Mouse (Mus musculus): Measurements from ENCODE around the gene Hist1h3c. TPM values are rescaled to one million over a fixed set of nuclear protein-coding genes. Genes with fewer than 3 reads are reported as not detected.

Hist1h3c gene
- total and polyA plus RNA-seq, 3 experiments = 8.6 to 759 (median 437) TPM

DNA sequence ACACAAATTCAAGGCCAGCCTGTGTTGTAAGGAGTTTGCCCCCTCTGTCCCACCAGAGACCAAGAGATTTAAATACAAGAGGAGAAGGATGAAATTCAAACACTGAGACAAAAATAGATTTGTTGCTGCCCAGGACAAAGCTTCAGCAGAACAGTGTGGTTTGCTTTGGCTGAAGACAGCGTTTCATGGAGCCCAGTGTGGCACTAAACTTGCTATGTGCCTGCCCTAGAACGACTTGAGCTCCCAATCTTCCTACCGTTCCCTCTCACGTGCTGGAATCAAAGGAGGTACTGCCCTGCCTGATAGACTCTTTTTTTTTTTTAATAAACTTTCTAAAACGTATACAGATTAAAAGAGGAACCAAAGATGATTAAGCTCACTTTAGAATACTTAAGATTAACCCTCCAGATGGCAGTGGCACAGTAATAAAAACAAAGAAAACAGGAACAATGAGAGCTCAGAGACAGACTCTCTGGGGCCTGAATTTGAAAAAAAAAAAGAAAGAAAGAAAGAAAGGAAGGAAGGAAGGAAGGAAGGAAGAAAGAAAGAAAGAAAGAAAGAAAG, 23.5 kb upstream of the Hist1h3c start:
- TF ChIP-seq GATA1 (IDR thresholded peaks at IDR 0.05; ENCODE audit: borderline replicate concordance, low read length) = no peak
- TF ChIP-seq CTCF (IDR thresholded peaks at IDR 0.05; ENCODE audit: low read depth, low read length) = no peak
- no peak for TF ChIP-seq GATA2 (IDR thresholded peaks at IDR 0.05; ENCODE audit: borderline replicate concordance, low read depth, low read length)
- no peak for TF ChIP-seq TAL1 (conservative IDR thresholded peaks at IDR 0.05; ENCODE audit: low read depth, low read length)
- TF ChIP-seq POLR2AphosphoS5 (IDR thresholded peaks at IDR 0.05; ENCODE audit: insufficient replicate concordance, low read depth, low read length) = no peak
- no peak for DNase-seq (ENCODE audit: low spot score)
- Histone ChIP-seq H3K27me3 (ENCODE audit: insufficient read depth, low read length) (peaks cover 6% of the 10 kb centered on the region; the same call in 1 of the 2 replicates), H3K9me3 (replicated peaks) (no peaks in the 10 kb centered on the region), H3K4me1 (ENCODE audit: insufficient read depth, low read depth, low read length) (peaks cover 52% of the 10 kb centered on the region), H3K36me3 (replicated peaks) (no peaks in the 10 kb centered on the region), H3K4me3 (ENCODE audit: low read depth, low read length) (peak overlapping the region; percentile 40; the same call in 1 of the 2 replicates)
- no peak for ATAC-seq (ENCODE audit: extremely low read depth, insufficient number of reproducible peaks, low FRiP score, poor library complexity, severe bottlenecking)

DNA sequence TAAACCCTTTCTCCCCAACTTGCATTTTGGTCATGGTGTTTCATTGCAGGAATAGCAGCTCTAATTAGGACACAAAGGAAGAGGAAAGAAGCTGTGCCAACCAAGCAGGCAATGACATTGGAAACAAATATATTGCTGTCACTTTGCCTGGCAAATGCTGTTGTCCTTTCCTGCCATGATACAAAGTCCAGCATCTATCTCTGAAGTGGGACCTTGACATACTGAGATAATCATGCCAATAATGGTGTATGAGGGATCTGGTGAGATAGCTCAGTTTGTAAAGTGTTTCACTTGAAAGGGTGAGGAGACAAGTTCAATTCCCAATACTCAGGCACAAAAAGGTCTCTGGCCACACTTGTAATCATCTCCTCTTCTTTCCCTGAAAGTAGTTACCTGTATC, 21.4 kb upstream of the Hist1h3c start:
- Histone ChIP-seq H3K9me3 (replicated peaks) (no peaks in the 10 kb centered on the region), H3K4me3 (ENCODE audit: low read depth, low read length) (no peak overlapping the region), H3K4me1 (ENCODE audit: insufficient read depth, low read depth, low read length) (peaks cover 60% of the 10 kb centered on the region), H3K36me3 (replicated peaks) (no peaks in the 10 kb centered on the region), H3K27me3 (ENCODE audit: insufficient read depth, low read length) (no peaks in the 10 kb centered on the region)
- no peak for ATAC-seq (ENCODE audit: extremely low read depth, insufficient number of reproducible peaks, low FRiP score, poor library complexity, severe bottlenecking)
- TF ChIP-seq GATA2 (IDR thresholded peaks at IDR 0.05; ENCODE audit: borderline replicate concordance, low read depth, low read length) (no peak), TAL1 (conservative IDR thresholded peaks at IDR 0.05; ENCODE audit: low read depth, low read length) (no peak), POLR2AphosphoS5 (IDR thresholded peaks at IDR 0.05; ENCODE audit: insufficient replicate concordance, low read depth, low read length) (no peak), CTCF (IDR thresholded peaks at IDR 0.05; ENCODE audit: low read depth, low read length) (no peak), GATA1 (IDR thresholded peaks at IDR 0.05; ENCODE audit: borderline replicate concordance, low read length) (no peak)
- no peak for DNase-seq (ENCODE audit: low spot score)

DNA sequence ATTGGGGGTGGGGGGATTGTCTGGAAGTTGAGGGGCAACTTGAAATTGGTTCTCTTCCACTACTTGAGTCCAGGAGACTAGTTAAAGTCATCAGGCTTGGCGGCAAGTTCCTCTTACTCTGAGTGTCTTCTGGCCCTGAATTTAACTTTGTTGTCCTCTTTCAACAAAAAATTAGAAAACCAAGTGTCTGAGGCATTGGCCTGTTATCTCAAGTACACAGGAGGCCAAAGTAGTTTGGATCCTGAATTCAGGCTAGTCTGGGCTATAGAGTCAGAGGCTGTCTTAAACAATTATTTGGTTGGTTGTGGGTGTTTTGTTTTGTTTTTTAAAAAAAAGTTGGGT, 19.7 kb upstream of the Hist1h3c start:
- Histone ChIP-seq H3K27me3 (ENCODE audit: insufficient read depth, low read length) (no peaks in the 10 kb centered on the region), H3K9me3 (replicated peaks) (no peaks in the 10 kb centered on the region), H3K36me3 (replicated peaks) (no peaks in the 10 kb centered on the region), H3K4me1 (ENCODE audit: insufficient read depth, low read depth, low read length) (peaks cover 60% of the 10 kb centered on the region), H3K4me3 (ENCODE audit: low read depth, low read length) (no peak overlapping the region; the same call in 1 of the 2 replicates)
- peak; percentile 98; the same call in 1 of the 2 replicates for TF ChIP-seq POLR2AphosphoS5 (IDR thresholded peaks at IDR 0.05; ENCODE audit: insufficient replicate concordance, low read depth, low read length)
- no peak for TF ChIP-seq GATA2 (IDR thresholded peaks at IDR 0.05; ENCODE audit: borderline replicate concordance, low read depth, low read length)
- DNase-seq (ENCODE audit: low spot score) (no peak), ATAC-seq (ENCODE audit: extremely low read depth, insufficient number of reproducible peaks, low FRiP score, poor library complexity, severe bottlenecking) (no peak)

DNA sequence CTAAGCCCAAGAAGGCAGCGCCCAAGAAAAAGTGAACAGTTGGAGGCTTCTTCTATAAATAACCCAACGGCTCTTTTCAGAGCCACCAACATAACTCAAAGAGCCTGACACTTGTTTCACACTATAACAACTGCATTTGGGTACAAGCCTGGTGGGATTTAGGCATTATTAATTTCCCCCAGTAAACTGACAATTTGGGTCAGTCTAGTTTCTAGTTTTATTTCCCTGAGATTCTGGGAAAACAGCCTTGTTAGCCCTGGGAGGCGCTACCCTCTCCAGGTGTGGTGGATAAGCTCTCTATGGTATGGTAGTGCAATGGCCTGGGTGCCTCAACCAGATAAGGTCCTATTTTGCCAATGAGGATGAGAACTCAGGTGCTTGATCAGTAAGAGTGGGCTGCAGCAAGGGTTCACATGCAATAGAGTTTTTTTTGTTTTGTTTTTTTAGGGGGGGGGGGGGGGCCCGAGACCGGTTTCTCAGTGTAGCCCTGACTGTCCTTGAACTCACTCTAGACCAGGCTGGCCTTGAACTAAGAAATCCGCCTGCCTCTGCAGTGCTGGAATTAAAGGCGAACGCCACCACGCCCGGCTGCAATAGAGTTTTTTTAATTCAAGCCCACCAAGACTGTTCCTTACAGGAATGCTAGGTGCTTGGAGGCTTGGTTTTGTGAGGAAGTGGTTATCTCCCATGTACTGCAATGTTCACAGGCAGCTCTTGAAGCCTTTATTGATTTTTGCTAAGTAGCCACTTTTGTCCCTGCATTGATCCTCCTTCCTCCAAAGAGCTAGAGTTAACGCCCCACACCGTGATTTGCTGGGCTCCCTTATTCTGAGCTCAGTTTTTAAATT, 19.1 kb upstream of the Hist1h3c start:
- ATAC-seq (ENCODE audit: extremely low read depth, insufficient number of reproducible peaks, low FRiP score, poor library complexity, severe bottlenecking) (no peak), DNase-seq (ENCODE audit: low spot score) (no peak)
- TF ChIP-seq GATA2 (IDR thresholded peaks at IDR 0.05; ENCODE audit: borderline replicate concordance, low read depth, low read length) = no peak
- peak; percentile 98; the same call in 1 of the 2 replicates for TF ChIP-seq POLR2AphosphoS5 (IDR thresholded peaks at IDR 0.05; ENCODE audit: insufficient replicate concordance, low read depth, low read length)
- peaks cover 60% of the 10 kb centered on the region for H3K4me1 ChIP-seq (ENCODE audit: insufficient read depth, low read depth, low read length)
- H3K4me3 ChIP-seq (ENCODE audit: low read depth, low read length) = peak overlapping the region; percentile 64; the same call in 1 of the 2 replicates
- no peaks in the 10 kb centered on the region for H3K9me3 ChIP-seq (replicated peaks)
- no peaks in the 10 kb centered on the region for H3K36me3 ChIP-seq (replicated peaks)
- no peaks in the 10 kb centered on the region for H3K27me3 ChIP-seq (ENCODE audit: insufficient read depth, low read length)

DNA sequence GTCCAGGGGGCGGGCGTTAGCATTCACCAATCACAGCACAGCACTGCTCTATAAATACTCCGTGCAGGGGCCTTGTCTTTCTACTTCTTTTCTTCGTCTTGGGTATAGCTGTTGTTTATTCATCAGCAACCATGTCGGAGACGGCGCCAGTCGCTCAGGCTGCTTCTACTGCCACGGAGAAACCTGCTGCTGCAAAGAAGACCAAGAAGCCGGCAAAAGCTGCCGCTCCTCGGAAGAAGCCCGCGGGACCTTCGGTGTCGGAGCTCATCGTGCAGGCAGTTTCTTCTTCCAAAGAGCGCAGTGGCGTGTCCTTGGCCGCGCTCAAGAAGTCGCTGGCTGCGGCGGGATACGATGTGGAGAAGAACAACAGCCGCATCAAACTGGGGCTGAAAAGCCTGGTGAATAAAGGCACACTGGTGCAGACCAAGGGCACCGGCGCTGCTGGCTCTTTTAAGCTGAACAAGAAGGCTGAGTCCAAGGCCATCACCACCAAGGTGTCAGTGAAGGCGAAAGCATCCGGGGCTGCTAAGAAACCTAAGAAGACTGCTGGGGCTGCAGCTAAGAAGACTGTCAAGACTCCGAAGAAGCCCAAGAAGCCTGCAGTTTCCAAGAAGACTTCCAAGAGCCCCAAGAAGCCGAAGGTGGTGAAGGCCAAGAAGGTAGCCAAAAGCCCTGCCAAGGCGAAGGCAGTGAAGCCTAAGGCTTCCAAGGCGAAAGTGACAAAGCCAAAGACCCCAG, 18.4 kb upstream of the Hist1h3c start, which contains the start of gene Hist1h1a:
Gene Hist1h1a, plus strand, starts transcription at position 81 of the 738 bp plus-strand sequence.
- peak within 1 kb of the TSS; percentile 64 for H3K4me3 ChIP-seq (ENCODE audit: low read depth, low read length)
- DNase-seq (ENCODE audit: low spot score) = peak; percentile 74
- TF ChIP-seq GATA2 (IDR thresholded peaks at IDR 0.05; ENCODE audit: borderline replicate concordance, low read depth, low read length) (no peak), POLR2AphosphoS5 (IDR thresholded peaks at IDR 0.05; ENCODE audit: insufficient replicate concordance, low read depth, low read length) (peak; percentile 98)
- H3K4me1 ChIP-seq (ENCODE audit: insufficient read depth, low read depth, low read length) = peaks cover 59% of the 10 kb centered on the region
- H3K27me3 ChIP-seq (ENCODE audit: insufficient read depth, low read length) = no peaks in the 10 kb centered on the region
- peak; percentile 25 for ATAC-seq (ENCODE audit: extremely low read depth, insufficient number of reproducible peaks, low FRiP score, poor library complexity, severe bottlenecking)
- no peaks in the 10 kb centered on the region for H3K36me3 ChIP-seq (replicated peaks)
- no peaks in the 10 kb centered on the region for H3K9me3 ChIP-seq (replicated peaks)

DNA sequence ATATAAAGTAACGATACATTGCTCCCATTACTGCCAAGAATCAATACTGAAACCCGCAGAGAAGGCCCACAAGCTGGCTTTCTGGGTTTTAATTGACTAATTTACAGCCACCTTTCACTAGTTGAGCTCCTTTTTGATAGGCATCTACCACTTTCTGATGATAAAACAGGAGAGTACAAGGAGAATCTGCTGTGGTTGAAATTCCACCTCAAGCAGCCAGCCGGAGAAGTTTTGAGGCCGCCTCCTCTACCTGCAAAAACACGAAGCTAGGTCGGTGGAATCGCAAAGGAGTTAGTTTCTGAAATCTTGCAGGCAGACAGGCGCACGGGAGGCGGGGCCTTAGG, 17.8 kb upstream of the Hist1h3c start:
- DNase-seq (ENCODE audit: low spot score) (no peak), ATAC-seq (ENCODE audit: extremely low read depth, insufficient number of reproducible peaks, low FRiP score, poor library complexity, severe bottlenecking) (no peak)
- TF ChIP-seq CTCF (IDR thresholded peaks at IDR 0.05; ENCODE audit: low read depth, low read length) (no peak), POLR2AphosphoS5 (IDR thresholded peaks at IDR 0.05; ENCODE audit: insufficient replicate concordance, low read depth, low read length) (no peak), TAL1 (conservative IDR thresholded peaks at IDR 0.05; ENCODE audit: low read depth, low read length) (no peak), GATA2 (IDR thresholded peaks at IDR 0.05; ENCODE audit: borderline replicate concordance, low read depth, low read length) (no peak), GATA1 (IDR thresholded peaks at IDR 0.05; ENCODE audit: borderline replicate concordance, low read length) (no peak)
- no peaks in the 10 kb centered on the region for H3K27me3 ChIP-seq (ENCODE audit: insufficient read depth, low read length)
- H3K36me3 ChIP-seq (replicated peaks) = no peaks in the 10 kb centered on the region
- no peaks in the 10 kb centered on the region for H3K9me3 ChIP-seq (replicated peaks)
- H3K4me3 ChIP-seq (ENCODE audit: low read depth, low read length) = peak overlapping the region; percentile 64; the same call in 1 of the 2 replicates
- H3K4me1 ChIP-seq (ENCODE audit: insufficient read depth, low read depth, low read length) = peaks cover 55% of the 10 kb centered on the region
